Mouse (Mus musculus) embryonic stem cell, embryonic (primary cell): ENCODE data around the gene Abcb4.
"Not testable (repeated sequence)": the region's sequence is repeated elsewhere in the genome, so short reads cannot be mapped to it uniquely, and the experiment has no call there.

ENCODE experiments used
- CTCF ChIA-PET, 4 experiments: fragments of 300-600 bp in 2 of 4; fragments of 350-600 bp in 2 of 4; sonication (Branson Sonifier 250); formaldehyde crosslinking; loops; one replicate each; lab custom pipeline; 2022; ENCODE audit warnings: inconsistent platforms in 2 of 4; lab: Charles Lee
- POLR2A ChIA-PET, 4 experiments: fragments of 300-600 bp in 2 of 4; fragments of 350-600 bp in 2 of 4; sonication (Branson Sonifier 250); formaldehyde crosslinking; loops; one replicate each; lab custom pipeline; 2022; ENCODE audit warnings: antibody characterized with exemption in 4 of 4, inconsistent platforms in 1 of 4; lab: Charles Lee

The Abcb4 gene

GRCm38 (mm10) chr5:8970694-8971093, 77.2 kb downstream of the Abcb4 start:
- ChIA-PET CTCF (no interaction called here), POLR2A (no interaction called here)

- ChIA-PET CTCF (interaction anchor here in 2 of 4 experiments (0.6 kb wide), 3 partner anchors 10 to 920 kb away, joined by 3 read pairs; no protein-coding TSS in a partner anchor), POLR2A (no interaction called here)
Observed at GRCm38 (mm10) chr5:8972355-8972754, 78.8 kb downstream of the Abcb4 start.

- POLR2A ChIA-PET = no interaction called here
- CTCF ChIA-PET = no interaction called here
Observed at GRCm38 (mm10) chr5:8974721-8975120, 81.2 kb downstream of the Abcb4 start.

GRCm38 (mm10) chr5:8985470-8985869, 92.0 kb downstream of the Abcb4 start:
- ChIA-PET POLR2A (interaction anchor here in 1 of 4 experiments (0.5 to 1.5 kb wide), 3 partner anchors 11 to 271 kb away, joined by 3 to 13 read pairs (median 4); partner anchors contain the start of gene Crot), CTCF (no interaction called here)

- ChIA-PET POLR2A (interaction anchor here in 2 of 4 experiments (0.6 to 1.3 kb wide), 4 partner anchors 9 to 556 kb away, joined by 3 to 4 read pairs (median 3); no protein-coding TSS in a partner anchor), CTCF (no interaction called here)
Observed at GRCm38 (mm10) chr5:8987925-8988324, 94.4 kb downstream of the Abcb4 start.

GRCm38 (mm10) chr5:8990526-8990925, 97.0 kb downstream of the Abcb4 start:
- CTCF ChIA-PET = interaction anchor here in 2 of 4 experiments (0.6 to 0.7 kb wide), 2 partner anchors 40 to 237 kb away, joined by 3 read pairs; no protein-coding TSS in a partner anchor
- POLR2A ChIA-PET = interaction anchor here in 2 of 4 experiments (0.7 to 1.4 kb wide), 4 partner anchors 8 to 110 kb away, joined by 3 to 4 read pairs (median 4); partner anchors contain the start of gene Tmem243 (in 1 of the 2)

- POLR2A ChIA-PET = interaction anchor here (0.6 to 1.4 kb wide), 13 partner anchors 9 to 324 kb away, joined by 3 to 7 read pairs (median 4); partner anchors contain the start of genes Tmem243 (in 3 of the 4) and Dmtf1 (in 1 of the 4)
- CTCF ChIA-PET = interaction anchor here in 2 of 4 experiments (0.6 to 0.7 kb wide), 5 partner anchors 9 to 1654 kb away, joined by 3 to 6 read pairs (median 5); no protein-coding TSS in a partner anchor
Observed at GRCm38 (mm10) chr5:8991626-8992025, 98.1 kb downstream of the Abcb4 start.

- ChIA-PET POLR2A (interaction anchor here (0.6 to 3.4 kb wide), 28 partner anchors 8 to 629 kb away, joined by 3 to 18 read pairs (median 4); partner anchors contain the start of genes Tmem243 (in 2 of the 4) and 9330182L06Rik (in 1 of the 4)), CTCF (interaction anchor here in 2 of 4 experiments (0.7 to 0.8 kb wide), 3 partner anchors 14 to 852 kb away, joined by 4 to 9 read pairs (median 5); no protein-coding TSS in a partner anchor)
Observed at GRCm38 (mm10) chr5:8995966-8996685, 102.6 kb downstream of the Abcb4 start.

- CTCF ChIA-PET = interaction anchor here in 2 of 4 experiments (0.7 to 0.8 kb wide), 3 partner anchors 15 to 853 kb away, joined by 4 to 9 read pairs (median 5); no protein-coding TSS in a partner anchor
- POLR2A ChIA-PET = interaction anchor here (0.6 to 3.4 kb wide), 36 partner anchors 8 to 630 kb away, joined by 3 to 18 read pairs (median 4); partner anchors contain the start of genes Tmem243 (in 2 of the 4) and 9330182L06Rik (in 1 of the 4)
Observed at GRCm38 (mm10) chr5:8996686-8997512, 103.4 kb downstream of the Abcb4 start, which contains the start of gene Crot. TSS of gene Crot (minus strand) at chr5:8997324.

- POLR2A ChIA-PET = interaction anchor here (0.6 to 3.4 kb wide), 26 partner anchors 9 to 596 kb away, joined by 3 to 18 read pairs (median 4); partner anchors contain the start of genes Tmem243 (in 2 of the 4) and 9330182L06Rik (in 1 of the 4)
- CTCF ChIA-PET = no interaction called here
Observed at GRCm38 (mm10) chr5:8997513-8997895, 104.0 kb downstream of the Abcb4 start.

- CTCF ChIA-PET = no interaction called here
- POLR2A ChIA-PET = interaction anchor here in 2 of 4 experiments (1.0 to 1.4 kb wide), 3 partner anchors 10 to 101 kb away, joined by 3 to 4 read pairs (median 4); partner anchors contain the start of gene Tmem243 (in 1 of the 2)
Observed at GRCm38 (mm10) chr5:8999108-8999507, 105.6 kb downstream of the Abcb4 start.

- POLR2A ChIA-PET = interaction anchor here in 3 of 4 experiments (0.6 to 1.4 kb wide), 6 partner anchors 8 to 354 kb away, joined by 3 to 4 read pairs (median 4); no protein-coding TSS in a partner anchor
- CTCF ChIA-PET = not testable (repeated sequence)
Observed at GRCm38 (mm10) chr5:9000006-9000405, 106.5 kb downstream of the Abcb4 start.

GRCm38 (mm10) chr5:9006585-9006984, 113.1 kb downstream of the Abcb4 start:
- POLR2A ChIA-PET = interaction anchor here in 2 of 4 experiments (0.6 to 0.9 kb wide), 3 partner anchors 10 to 50 kb away, joined by 3 read pairs; partner anchors contain the start of gene Crot (in 1 of the 2)
- CTCF ChIA-PET = not testable (repeated sequence)
